8 mouse cellular contexts compared by ENCODE assay signal in the genomic region with DNA sequence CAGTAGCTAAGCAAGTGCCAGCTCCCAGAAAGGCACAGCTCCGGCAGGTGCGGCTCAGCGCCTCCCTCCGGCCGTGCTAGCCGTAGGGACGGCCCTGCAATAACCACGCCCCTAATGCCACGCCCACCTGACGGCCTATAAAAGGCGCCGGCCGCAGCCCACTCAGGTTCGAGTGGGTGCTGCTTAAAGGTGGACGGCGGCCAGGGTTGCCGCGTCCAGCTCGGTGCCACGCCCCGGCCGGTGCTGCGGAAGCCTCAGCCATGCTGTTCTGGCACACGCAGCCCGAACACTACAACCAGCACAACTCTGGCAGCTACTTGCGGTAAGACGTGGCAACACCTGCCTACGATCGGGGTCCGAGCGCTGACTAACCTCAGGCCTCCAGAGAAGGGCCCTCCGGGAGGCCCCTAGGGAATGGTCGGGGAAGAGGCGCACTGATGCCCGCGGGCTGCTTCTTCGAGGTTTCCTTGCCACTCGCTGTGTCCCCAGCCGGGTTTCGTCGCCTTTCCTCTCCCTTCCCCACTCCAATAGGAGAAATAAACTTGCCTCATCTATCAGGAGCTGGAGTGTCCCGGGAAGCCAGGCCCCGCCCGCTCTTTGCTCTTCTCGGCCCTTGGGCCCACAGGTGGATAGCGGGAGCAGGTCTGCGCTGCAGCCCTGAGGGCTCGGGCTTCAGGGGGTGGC. TPM values are rescaled to one million over a fixed set of nuclear protein-coding genes. Genes with fewer than 3 reads are reported as not detected.
DNase-seq lines count a peak whose midpoint lies in the region; ATAC-seq and TF ChIP-seq lines count a peak whose summit lies in the region.

Gene Tfcp2l1 (plus strand): TSS at position 165 of the 684 bp plus-strand sequence.

- WGBS in heart, embryonic 14.5 days = under 1% methylated on average over 48 of the region's 48 CpGs
- 2% methylated on average over 42 of the region's 48 CpGs for WGBS in lung, postnatal 0 days

- peak within 1 kb of the TSS; percentile 62 for H3K4me2 ChIP-seq in CH12.LX (ENCODE audit: insufficient read depth, low read depth, poor library complexity, severe bottlenecking)
- peak within 1 kb of the TSS; percentile 99 for H3K4me2 ChIP-seq in heart, embryonic 14.5 days (ENCODE audit: low read length)
- peak within 1 kb of the TSS; percentile 75 for H3K4me2 ChIP-seq in lung, postnatal 0 days (replicated peaks; ENCODE audit: low read depth, low read length)

- peak within 1 kb of the TSS; percentile 3 to 59 (median 51) for H3K4me3 ChIP-seq in CH12.LX (replicated peaks in 1 of 3; ENCODE audit: low read depth in 2 of 3, low read length in 2 of 3, poor library complexity in 1 of 3)
- peak within 1 kb of the TSS; percentile 53 to 61 for H3K4me3 ChIP-seq in heart, embryonic 14.5 days (ENCODE audit: control insufficient read depth in 1 of 2, insufficient read depth in 1 of 2, low read depth in 1 of 2, low read length in 2 of 2)
- H3K4me3 ChIP-seq in lung, postnatal 0 days (ENCODE audit: low read depth, low read length) = peak within 1 kb of the TSS; percentile 54

- no peak for TF ChIP-seq EP300 in CH12.LX (IDR thresholded peaks at IDR 0.05; ENCODE audit: low read length)
- no peak for TF ChIP-seq EP300 in lung, postnatal 0 days (IDR thresholded peaks at IDR 0.05)

- ATAC-seq in heart, embryonic 14.5 days (ENCODE audit: insufficient number of reproducible peaks, insufficient read depth, low FRiP score, low read depth) = peak; percentile 83
- peak; percentile 97 for ATAC-seq in lung, postnatal 0 days

- TF ChIP-seq CTCF in CH12.LX (conservative IDR thresholded peaks at IDR 0.05 in 1 of 2, IDR thresholded peaks at IDR 0.05 in 1 of 2; ENCODE audit: low read depth in 2 of 2, low read length in 2 of 2) = peak in 1 of 2 experiments; percentile 36; a peak in 1 of 4 replicates
- TF ChIP-seq CTCF in lung, postnatal 0 days (IDR thresholded peaks at IDR 0.05) = peak; percentile 62

- no peak; the same call in none of the 2 replicates for TF ChIP-seq RAD21 in CH12.LX (IDR thresholded peaks at IDR 0.05; ENCODE audit: low read depth, low read length)

- H3K27ac ChIP-seq in CH12.LX (ENCODE audit: insufficient read depth, low read depth) = no peak within 1 kb of the TSS
- 0 out of 4 replicates have a peak within 1 kb of the TSS, but pooled peaks of 1 of the 2 experiments have one; percentile 9 for H3K27ac ChIP-seq in heart, embryonic 14.5 days (replicated peaks in 1 of 2; ENCODE audit: control insufficient read depth in 1 of 2, insufficient read depth in 1 of 2, low read depth in 2 of 2, low read length in 2 of 2)
- H3K27ac ChIP-seq in lung, postnatal 0 days (ENCODE audit: low read length) = peak within 1 kb of the TSS; percentile 59

- H3K9ac ChIP-seq in CH12.LX (ENCODE audit: insufficient read depth, low read depth) = no peak within 1 kb of the TSS
- peak within 1 kb of the TSS; percentile 70 for H3K9ac ChIP-seq in heart, embryonic 14.5 days (ENCODE audit: low read length)
- peak within 1 kb of the TSS; percentile 34 for H3K9ac ChIP-seq in lung, postnatal 0 days (replicated peaks; ENCODE audit: low read depth)

- DNase-seq in CH12.LX (ENCODE audit: extremely low read depth) = peak; percentile 60
- peak; percentile 39 for DNase-seq in c-Kit-positive CD71-positive TER-119-negative erythroid progenitor cells, embryonic 14.5 days (ENCODE audit: low read depth)
- DNase-seq in fat pad, adult 2 months (ENCODE audit: extremely low read depth, low read depth, low spot score) = peak; percentile 19
- DNase-seq in kidney, postnatal 10 days = peak; percentile 92
- DNase-seq in lung, postnatal 0 days (ENCODE audit: low spot score) = peak; percentile 84
- DNase-seq in ovary, postnatal 36 days (ENCODE audit: low spot score) = peak; percentile 86
- DNase-seq in urinary bladder, adult 18-20 months (ENCODE audit: low spot score in 2 of 2) = peak; percentile 83 to 92

- in situ Hi-C loops in CH12.LX (cut with MboI; ENCODE audit: low pct_ligation_motif_present, low pct_unique_long_range_greater_than_20kb, low sequenced_read_pairs) = no loop called here

- no peaks in the 10 kb centered on the region for H3K36me3 ChIP-seq in CH12.LX (replicated peaks in 1 of 2; ENCODE audit: control insufficient read depth in 1 of 2, insufficient read depth in 1 of 2, low read length in 1 of 2)
- no peaks in the 10 kb centered on the region for H3K36me3 ChIP-seq in heart, embryonic 14.5 days (ENCODE audit: control insufficient read depth, insufficient read depth, low read length)
- no peaks in the 10 kb centered on the region for H3K36me3 ChIP-seq in lung, postnatal 0 days (ENCODE audit: insufficient read depth, low read length)

- dilution Hi-C loops in CH12.LX (cut with MboI; ENCODE audit: extremely low pct_ligation_motif_present, extremely low pct_unique_long_range_greater_than_20kb, low sequenced_read_pairs) = no loop called here

- peaks cover 55% of the 10 kb centered on the region for H3K27me3 ChIP-seq in CH12.LX (replicated peaks)
- H3K27me3 ChIP-seq in heart, embryonic 14.5 days (ENCODE audit: control insufficient read depth, insufficient read depth, low read length) = peaks cover 8% of the 10 kb centered on the region; the same call in 1 of the 2 replicates
- peaks cover 8% of the 10 kb centered on the region; the same call in 1 of the 2 replicates for H3K27me3 ChIP-seq in lung, postnatal 0 days (replicated peaks; ENCODE audit: insufficient read depth, low read length)

- peaks cover 0 to 12% of the 10 kb centered on the region in 2 experiments; a peak in 2 of 4 replicates for H3K4me1 ChIP-seq in CH12.LX (ENCODE audit: control insufficient read depth in 1 of 2, insufficient read depth in 2 of 2)
- H3K4me1 ChIP-seq in heart, embryonic 14.5 days (ENCODE audit: control insufficient read depth in 2 of 2, insufficient read depth in 2 of 2, low read length in 2 of 2) = no peaks in the 10 kb centered on the region; a peak in 2 of 4 replicates
- no peaks in the 10 kb centered on the region for H3K4me1 ChIP-seq in lung, postnatal 0 days (ENCODE audit: insufficient read depth, low read depth, low read length)

- TF ChIP-seq POLR2A in CH12.LX (IDR thresholded peaks at IDR 0.05; ENCODE audit: low read depth, low read length) = peak; percentile 34; the same call in 1 of the 2 replicates

- no peaks in the 10 kb centered on the region for H3K79me2 ChIP-seq in CH12.LX (replicated peaks; ENCODE audit: control insufficient read depth, extremely low read depth, insufficient read depth, poor library complexity, severe bottlenecking)

- H3K9me3 ChIP-seq in CH12.LX (replicated peaks; ENCODE audit: low read length) = no peaks in the 10 kb centered on the region
- no peaks in the 10 kb centered on the region for H3K9me3 ChIP-seq in heart, embryonic 14.5 days (ENCODE audit: control insufficient read depth, low read length)
- H3K9me3 ChIP-seq in lung, postnatal 0 days (ENCODE audit: low read length) = no peaks in the 10 kb centered on the region

TF ChIP-seq in CH12.LX, 34 proteins besides CTCF, POLR2A, EP300 and RAD21:
- TF ChIP-seq SMC3 (IDR thresholded peaks at IDR 0.05; ENCODE audit: low read depth, low read length) (no peak; the same call in 1 of the 2 replicates), ZKSCAN1 (IDR thresholded peaks at IDR 0.05; ENCODE audit: borderline replicate concordance, low read depth, low read length) (no peak), TCF12 (IDR thresholded peaks at IDR 0.05; ENCODE audit: low read depth, low read length) (0 out of 2 replicates have a peak, but pooled peaks have one; percentile 24), MXI1 (IDR thresholded peaks at IDR 0.05; ENCODE audit: low read depth, low read length) (peak; percentile 58; the same call in 1 of the 2 replicates), NELFE (IDR thresholded peaks at IDR 0.05; ENCODE audit: low read depth, low read length) (no peak), NRF1 (IDR thresholded peaks at IDR 0.05; ENCODE audit: low read depth, low read length) (no peak), TBP (conservative IDR thresholded peaks at IDR 0.05; ENCODE audit: low read depth, low read length) (peak; percentile 71), POLR2AphosphoS2 (IDR thresholded peaks at IDR 0.05; ENCODE audit: low read depth, low read length) (no peak)

RNA-seq across cellular contexts. Expression of gene Tfcp2l1, which starts in this region (rescaled TPM):
- total RNA-seq in CH12.LX (2012; rRNA removed) (0.04 and 0.08 TPM in 2 replicates), CH12.LX (2014; rRNA removed) (0.04 TPM in 2 replicates)
- polyA plus RNA-seq in CH12.LX (2012; ENCODE audit: insufficient read length, low read depth) = 0.03 TPM in 2 replicates
- 1.3 and 2.6 TPM in 2 replicates for polyA plus RNA-seq in heart, embryonic 14.5 days (2014; fragmentation: Nextera tagmentation; extraction: Ambion mirVana)
- polyA plus RNA-seq in lung, postnatal 0 days (2015; fragmentation: Nextera tagmentation; extraction: Ambion mirVana) = 12.1 and 14.5 TPM in 2 replicates

Comparison
In these comparisons a context has a peak if more than half of its experiments do, and no peak if none do; other contexts are left out.
1. Peak in DNase-seq, H3K4me3 ChIP-seq and H3K4me2 ChIP-seq in CH12.LX; RNA of the gene not detected or under 1 TPM.
2. DNase-seq: peak in every context shown above with its lines; median percentile 92 in kidney, postnatal 10 days; 88 in urinary bladder, adult 18-20 months; 86 in ovary, postnatal 36 days; 84 in lung, postnatal 0 days; 60 in CH12.LX; 39 in c-Kit-positive CD71-positive TER-119-negative erythroid progenitor cells, embryonic 14.5 days; 19 in fat pad, adult 2 months.